Mouse (Mus musculus) embryonic facial prominence, embryonic 11.5 days (tissue): ENCODE results near the gene Ing1. TPM values are rescaled to one million over a fixed set of nuclear protein-coding genes. Genes with fewer than 3 reads are reported as not detected.
A peak's percentile ranks its signal among the peaks of the same experiment; 100 is the strongest.

Experiments used
- ATAC-seq: fragments of 200-750 bp; cut with Nextera tagmentation; replicated peaks from 2 replicates; pipeline ENCODE4 v1.8.0; 2017; ENCODE audit warnings: low read depth; ENCODE audit not compliant: insufficient number of reproducible peaks, low FRiP score, low TSS enrichment
- DNase-seq: peaks from one replicate; pipeline ENCODE4 v3.0.0-alpha.2; 2015; ENCODE audit warnings: low spot score
- H3K27ac ChIP-seq: fragments of 300-500 bp; sonication (generic); replicated peaks from 2 replicates; pipeline ENCODE4 v1.5.1; 2014; ENCODE audit warnings: mild to moderate bottlenecking, low read depth, low read length, control low read depth
- H3K27me3 ChIP-seq: fragments of 300-500 bp; sonication (generic); 2 replicates; pipeline ENCODE4 v1.6.1; 2014; ENCODE audit warnings: mild to moderate bottlenecking, low read length, moderate library complexity, mixed read lengths; ENCODE audit not compliant: control insufficient read depth, insufficient read depth
- H3K36me3 ChIP-seq: fragments of 300-500 bp; sonication (generic); replicated peaks from 2 replicates; pipeline ENCODE4 v1.6.1; 2014; ENCODE audit warnings: low read depth, mild to moderate bottlenecking, low read length, moderate library complexity, mixed read lengths; ENCODE audit not compliant: control insufficient read depth, insufficient read depth
- H3K4me1 ChIP-seq: fragments of 300-500 bp; sonication (generic); 2 replicates; pipeline ENCODE4 v1.6.1; 2014; ENCODE audit warnings: low read length, mixed read lengths; ENCODE audit not compliant: control insufficient read depth, insufficient read depth
- H3K4me2 ChIP-seq: fragments of 300-500 bp; sonication (generic); 2 replicates; pipeline ENCODE4 v1.6.1; 2014; ENCODE audit warnings: low read depth, mild to moderate bottlenecking, control low read depth, low read length, moderate library complexity
- H3K4me3 ChIP-seq: fragments of 300-500 bp; sonication (generic); 2 replicates; pipeline ENCODE4 v1.5.1; 2014; ENCODE audit warnings: low read depth, low read length, control low read depth
- H3K9ac ChIP-seq: fragments of 300-500 bp; sonication (generic); replicated peaks from 2 replicates; pipeline ENCODE4 v1.6.1; 2014; ENCODE audit warnings: mild to moderate bottlenecking, control low read depth, low read length
- H3K9me3 ChIP-seq: fragments of 300-500 bp; sonication (generic); replicated peaks from 2 replicates; pipeline ENCODE4 v1.6.1; 2016; ENCODE audit warnings: mild to moderate bottlenecking, low read length, inconsistent platforms, mixed read lengths; ENCODE audit not compliant: control insufficient read depth
- WGBS: fragments of 180-500 bp; shearing (Covaris S2); extraction: QIAGEN DNeasy Blood & Tissue Kit; methylation state at CpG from one replicate; pipeline ENCODE4 v1.1.7; 2014; 5-methylcytosine and 5-hydroxymethylcytosine counted together
- polyA plus RNA-seq: library from polyadenylated mRNA; unstranded; fragments of >200 nt; fragmentation: Nextera tagmentation; extraction: Ambion mirVana; gene quantifications from 2 replicates; pipeline ENCODE4 v1.2.1, GENCODE M21; 2014

Ing1 gene
- 40.1 and 42.7 TPM in 2 replicates for polyA plus RNA-seq

- Histone ChIP-seq H3K4me2 (peak within 1 kb of the TSS; percentile 74), H3K27ac (peak within 1 kb of the TSS; percentile 98), H3K9me3 (no peaks in the 10 kb centered on the region), H3K9ac (peak within 1 kb of the TSS; percentile 96), H3K27me3 (no peaks in the 10 kb centered on the region), H3K4me3 (peak within 1 kb of the TSS; percentile 97), H3K4me1 (peaks cover 4% of the 10 kb centered on the region; the same call in 1 of the 2 replicates), H3K36me3 (no peaks in the 10 kb centered on the region)
- DNase-seq (peak; percentile 98), ATAC-seq (peak; percentile 73)
- under 1% methylated on average over 45 of the region's 52 CpGs for WGBS
These were observed at the start of gene Ing1 for GRCm38 (mm10) chr8:11554799-11555719. Gene Ing1 (plus strand): TSS chr8:11555571.

GRCm38 (mm10) chr8:11506074-11506473 lies 49.3 kb upstream of the Ing1 start:
- Histone ChIP-seq H3K4me1 (no peaks in the 10 kb centered on the region), H3K27me3 (no peaks in the 10 kb centered on the region), H3K36me3 (peaks cover 15% of the 10 kb centered on the region), H3K27ac (no peak overlapping the region), H3K4me3 (no peak overlapping the region), H3K4me2 (no peak overlapping the region), H3K9ac (no peak overlapping the region), H3K9me3 (no peaks in the 10 kb centered on the region)
- no peak for ATAC-seq
- no peak for DNase-seq
- 84% methylated on average over 14 of the region's 14 CpGs for whole genome bisulfite sequencing

- Histone ChIP-seq H3K4me3 (no peak overlapping the region), H3K4me1 (no peaks in the 10 kb centered on the region), H3K9ac (no peak overlapping the region), H3K9me3 (no peaks in the 10 kb centered on the region), H3K36me3 (peaks cover 15% of the 10 kb centered on the region), H3K27ac (no peak overlapping the region), H3K4me2 (no peak overlapping the region), H3K27me3 (no peaks in the 10 kb centered on the region)
- ATAC-seq (no peak), DNase-seq (peak; percentile 63)
- WGBS, result 69% methylated on average over 6 of the region's 6 CpGs
These were observed 48.6 kb upstream of the Ing1 start for GRCm38 (mm10) chr8:11506802-11507201.

- no peak for DNase-seq
- Histone ChIP-seq H3K9ac (no peak overlapping the region), H3K27me3 (no peaks in the 10 kb centered on the region), H3K4me1 (no peaks in the 10 kb centered on the region), H3K4me2 (no peak overlapping the region), H3K4me3 (no peak overlapping the region), H3K9me3 (no peaks in the 10 kb centered on the region), H3K27ac (no peak overlapping the region), H3K36me3 (peaks cover 26% of the 10 kb centered on the region)
- no peak for ATAC-seq
- 81% methylated on average over 10 of the region's 10 CpGs for WGBS
These were observed 46.5 kb upstream of the Ing1 start for GRCm38 (mm10) chr8:11508880-11509279.

- no peaks in the 10 kb centered on the region for H3K9me3 ChIP-seq
- no peak overlapping the region for H3K27ac ChIP-seq
- H3K9ac ChIP-seq, result no peak overlapping the region
- no peak overlapping the region for H3K4me3 ChIP-seq
- H3K27me3 ChIP-seq, result no peaks in the 10 kb centered on the region
- H3K4me1 ChIP-seq, result no peaks in the 10 kb centered on the region; the same call in 1 of the 2 replicates
- H3K36me3 ChIP-seq, result peaks cover 21% of the 10 kb centered on the region
- no peak overlapping the region for H3K4me2 ChIP-seq
- 89% methylated on average over 5 of the region's 5 CpGs for WGBS
- DNase-seq (no peak), ATAC-seq (no peak)
These were observed 44.4 kb upstream of the Ing1 start for GRCm38 (mm10) chr8:11510971-11511370.

- WGBS, result 79% methylated on average over 9 of the region's 9 CpGs
- Histone ChIP-seq H3K36me3 (peaks cover 18% of the 10 kb centered on the region), H3K9me3 (no peaks in the 10 kb centered on the region), H3K9ac (no peak overlapping the region), H3K27me3 (no peaks in the 10 kb centered on the region), H3K4me2 (no peak overlapping the region), H3K27ac (no peak overlapping the region), H3K4me1 (no peaks in the 10 kb centered on the region; the same call in 1 of the 2 replicates), H3K4me3 (no peak overlapping the region)
- DNase-seq (no peak), ATAC-seq (no peak)
These were observed 42.7 kb upstream of the Ing1 start for GRCm38 (mm10) chr8:11512711-11513110.

- Histone ChIP-seq H3K9me3 (no peaks in the 10 kb centered on the region), H3K4me2 (no peak overlapping the region), H3K4me3 (no peak overlapping the region), H3K36me3 (peaks cover 18% of the 10 kb centered on the region), H3K9ac (no peak overlapping the region), H3K27ac (no peak overlapping the region), H3K27me3 (no peaks in the 10 kb centered on the region), H3K4me1 (no peaks in the 10 kb centered on the region; the same call in 1 of the 2 replicates)
- ATAC-seq (no peak), DNase-seq (no peak)
- 84% methylated on average over 5 of the region's 5 CpGs for WGBS
These were observed 42.1 kb upstream of the Ing1 start for GRCm38 (mm10) chr8:11513247-11513646.

GRCm38 (mm10) chr8:11516292-11516691 lies 39.1 kb upstream of the Ing1 start:
- 93% methylated on average over 9 of the region's 9 CpGs for WGBS
- H3K27ac ChIP-seq, result no peak overlapping the region
- no peaks in the 10 kb centered on the region; the same call in 1 of the 2 replicates for H3K4me1 ChIP-seq
- no peak overlapping the region for H3K4me2 ChIP-seq
- ATAC-seq (no peak), DNase-seq (no peak)
- no peaks in the 10 kb centered on the region for H3K9me3 ChIP-seq
- H3K27me3 ChIP-seq, result no peaks in the 10 kb centered on the region
- no peak overlapping the region for H3K9ac ChIP-seq
- H3K36me3 ChIP-seq, result peaks cover 16% of the 10 kb centered on the region
- no peak overlapping the region for H3K4me3 ChIP-seq
